Mouse (Mus musculus) T-helper 17 cell (primary cell): ENCODE measurements at regions not wholly inside any gene's neighbourhood (a gene's known extent, or its start where the extent isn't known, plus 50 kb on each side); places are given as distances from the start of the nearest gene placed in this dataset.

Experiments
- in situ Hi-C, 2 experiments: fragments of 300-600 bp; cut with MboI, MseI; formaldehyde crosslinking; loops; 1 replicate in 1 of 2; 2 replicates in 1 of 2; pipeline ENCODE4 v1.15.1; 2025; ENCODE audit warnings: high pct_unique_total_duplicates in 2 of 2

DNA sequence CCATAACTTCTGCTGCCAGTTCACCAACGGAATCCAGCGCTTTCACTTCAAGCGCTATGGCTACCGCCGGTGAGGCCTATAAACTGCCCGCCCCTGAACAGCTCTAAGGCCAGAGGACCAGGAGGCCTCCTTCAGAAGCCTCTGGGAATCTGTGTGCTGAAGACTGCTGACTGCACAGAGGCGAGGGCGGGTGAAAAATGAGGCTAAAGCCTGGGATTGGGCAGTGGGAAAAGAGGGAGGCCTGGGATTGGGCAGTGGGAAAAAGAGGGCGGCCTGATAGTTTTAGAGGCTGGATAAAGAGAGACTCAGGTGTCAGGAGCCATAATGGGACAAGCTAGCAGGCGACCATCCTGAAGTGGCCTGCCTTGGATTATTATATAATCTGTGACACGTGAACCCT lies 80.8 kb downstream of the Plekhb2 start:
- in situ Hi-C loops: loop anchor here in 1 of 2 experiments (10.0 kb wide), 1 partner anchor 1084 kb away; no protein-coding TSS in a partner anchor

DNA sequence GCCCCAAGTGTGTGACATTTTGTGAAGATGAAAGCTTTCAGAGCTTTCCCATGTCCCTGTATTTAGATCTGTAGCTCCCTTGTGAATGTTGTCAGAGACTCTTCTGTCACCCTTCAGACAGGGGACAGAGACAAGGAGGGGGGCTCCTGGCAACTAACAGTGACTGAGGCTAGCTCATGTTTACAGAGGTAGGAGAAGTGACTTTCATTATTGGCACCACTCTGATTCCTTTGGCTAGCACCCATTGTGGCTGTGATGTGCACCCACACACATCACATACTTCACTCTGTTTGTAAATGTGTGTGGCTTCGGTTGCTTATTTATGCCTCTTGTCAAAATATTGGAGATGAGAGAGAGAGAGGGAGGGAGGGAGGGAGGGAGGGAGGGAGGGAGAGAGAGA lies 93.4 kb downstream of the Plekhb2 start:
- in situ Hi-C loops: no loop called here

- in situ Hi-C loops: no loop called here
Measured at GRCm38 (mm10) chr1:34961633-34962507, 112.1 kb downstream of the Plekhb2 start.

- in situ Hi-C loops: no loop called here
Measured at GRCm38 (mm10) chr1:34962508-34962885, 112.7 kb downstream of the Plekhb2 start.

DNA sequence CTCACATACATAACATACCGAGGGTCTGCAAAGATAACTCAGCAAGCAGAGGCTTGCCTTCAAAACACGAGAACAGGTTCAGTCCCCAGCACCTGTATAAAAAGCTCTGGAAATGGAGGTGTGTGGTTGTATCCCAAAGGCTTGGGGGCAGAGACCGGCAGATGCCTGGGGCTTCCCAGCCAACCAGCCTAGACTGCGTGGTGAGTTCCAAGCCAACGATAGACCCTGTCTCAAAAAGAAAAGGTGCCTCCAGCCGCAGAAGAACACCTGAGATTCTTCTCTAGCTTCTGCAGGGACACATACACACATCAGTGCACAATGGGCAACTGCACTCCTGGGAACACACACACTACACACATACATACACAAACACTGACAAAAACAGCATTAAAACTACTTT lies 125.0 kb downstream of the Plekhb2 start:
- in situ Hi-C loops: no loop called here

GRCm38 (mm10) chr1:34978156-34978555 lies 128.4 kb downstream of the Plekhb2 start:
- in situ Hi-C loops: no loop called here

GRCm38 (mm10) chr1:34979350-34979749 lies 129.6 kb downstream of the Plekhb2 start:
- in situ Hi-C loops: no loop called here

DNA sequence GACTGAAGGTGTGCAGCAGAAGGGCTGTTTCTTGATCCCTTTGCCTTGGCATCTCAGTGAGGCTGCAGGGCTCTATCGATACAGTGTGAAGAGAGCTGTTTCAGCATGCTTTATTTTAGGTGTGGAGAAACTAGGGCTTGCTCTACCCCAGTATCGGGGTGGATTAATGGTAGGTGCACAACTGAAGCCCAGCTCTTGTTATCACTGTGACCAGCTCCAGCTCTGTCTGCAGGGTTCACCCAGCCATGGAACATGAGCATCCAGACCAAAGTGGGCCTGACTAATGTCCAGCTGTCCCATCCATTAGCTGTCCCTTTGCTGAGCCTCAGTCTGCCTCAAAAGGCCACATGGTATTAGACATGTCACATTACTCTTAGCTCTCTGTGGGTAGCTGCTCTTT lies 132.2 kb downstream of the Plekhb2 start:
- in situ Hi-C loops: no loop called here

- in situ Hi-C loops: no loop called here
Measured at GRCm38 (mm10) chr1:34982966-34983365, 133.2 kb downstream of the Plekhb2 start.

GRCm38 (mm10) chr1:34986861-34987260 lies 137.1 kb downstream of the Plekhb2 start:
- in situ Hi-C loops: no loop called here

GRCm38 (mm10) chr1:34987650-34988221 lies 138.0 kb downstream of the Plekhb2 start:
- in situ Hi-C loops: no loop called here

DNA sequence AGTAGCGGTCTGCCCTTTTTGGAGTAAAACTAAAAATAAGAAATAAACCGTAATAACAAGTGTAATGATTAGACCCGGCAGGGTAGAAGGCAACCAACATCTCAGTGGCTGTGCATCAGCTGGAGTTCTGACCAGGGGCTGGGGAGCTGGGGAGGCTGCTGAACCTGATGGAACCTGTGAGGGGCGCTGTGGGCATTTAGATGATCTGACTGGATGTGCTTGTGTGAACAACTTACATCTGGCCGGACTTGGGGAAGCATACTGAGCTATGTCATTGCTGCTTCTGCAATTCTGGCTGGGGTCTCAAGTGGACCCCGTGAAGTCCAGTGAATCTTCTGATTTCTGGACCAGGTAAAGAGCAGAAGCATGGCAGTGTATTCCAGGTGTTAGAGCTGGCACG lies 138.4 kb downstream of the Plekhb2 start:
- in situ Hi-C loops: no loop called here

- in situ Hi-C loops: no loop called here
Measured at GRCm38 (mm10) chr1:35000801-35001200, 151.0 kb downstream of the Plekhb2 start.

DNA sequence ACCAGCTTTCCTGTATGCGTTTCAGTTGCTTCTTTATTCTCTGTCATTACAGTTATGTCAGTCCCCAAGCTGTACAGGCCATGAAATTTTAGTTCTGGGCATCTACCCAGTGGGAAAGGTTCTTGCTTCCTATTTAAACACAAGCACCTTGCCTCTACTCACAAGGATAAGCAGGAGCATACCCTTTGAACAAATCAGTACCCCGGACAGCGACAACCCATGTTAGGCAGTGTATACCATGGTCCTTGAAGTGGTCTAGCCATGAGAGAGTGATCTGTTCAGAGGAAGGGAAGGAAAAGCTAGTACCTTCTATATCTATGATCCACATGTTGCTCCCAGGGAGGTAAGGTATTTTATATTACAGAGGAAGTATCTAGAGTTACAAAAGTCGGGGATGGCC lies 167.7 kb downstream of the Plekhb2 start:
- in situ Hi-C loops: no loop called here

DNA sequence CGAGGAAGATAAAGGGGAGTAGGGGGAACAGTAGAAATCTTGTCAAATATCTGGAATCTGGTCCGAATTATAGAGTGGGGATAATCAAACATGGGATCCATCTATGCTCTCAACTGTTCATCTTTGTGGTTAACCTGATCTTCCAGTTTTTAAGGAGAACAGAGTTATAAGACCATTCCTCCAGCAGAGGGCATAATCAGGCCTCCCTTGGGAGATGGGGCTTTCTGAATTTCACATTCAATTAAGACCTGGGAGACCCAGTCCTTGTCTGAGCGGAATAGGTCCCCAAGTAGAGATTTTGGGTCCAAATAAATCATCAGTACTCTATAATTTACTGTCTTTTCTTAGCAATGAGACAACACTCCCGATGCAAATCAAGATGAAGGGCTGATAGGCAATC lies 182.8 kb downstream of the Plekhb2 start:
- in situ Hi-C loops: no loop called here

DNA sequence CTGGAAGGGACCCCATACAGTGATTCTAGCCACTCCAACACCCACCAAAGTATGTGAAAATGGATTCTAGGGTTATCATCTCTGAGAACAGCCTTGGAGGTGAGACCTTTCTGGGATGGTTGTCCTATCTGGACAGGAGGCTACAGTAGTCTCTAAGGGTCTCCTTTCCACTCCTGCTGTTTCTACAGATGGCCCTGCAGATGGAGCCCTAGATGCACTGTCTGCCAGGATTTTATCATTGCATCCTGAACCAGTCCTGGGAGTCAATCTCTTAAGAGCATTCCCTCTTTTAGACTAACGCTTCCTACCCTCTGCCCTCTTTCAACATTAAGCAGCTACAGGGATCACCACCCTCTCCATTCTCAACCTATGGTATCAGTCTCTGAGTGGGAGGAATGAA lies 223.0 kb downstream of the Plekhb2 start:
- in situ Hi-C loops: no loop called here

DNA sequence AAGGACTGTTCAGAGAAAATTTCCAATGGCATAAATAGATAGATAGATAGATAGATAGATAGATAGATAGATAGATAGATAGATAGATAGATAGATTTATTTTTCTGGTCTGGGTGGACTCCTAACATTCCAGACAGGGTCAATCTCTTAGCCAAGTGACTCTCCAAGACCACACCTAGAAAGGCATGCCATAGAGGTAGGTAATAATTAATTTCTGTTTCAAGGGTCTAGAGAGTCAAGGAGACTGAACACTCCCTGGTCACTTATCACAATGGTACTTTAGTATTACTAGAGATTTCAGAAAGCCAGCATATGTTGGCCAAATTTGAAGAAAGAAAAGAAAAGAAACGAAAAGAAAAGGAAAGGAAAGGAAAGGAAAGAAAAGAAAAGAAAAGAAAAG lies 245.1 kb downstream of the Plekhb2 start:
- in situ Hi-C loops: loop anchor here in 1 of 2 experiments (5.0 kb wide), 1 partner anchor 37 kb away; no protein-coding TSS in a partner anchor

- in situ Hi-C loops: loop anchor here in 1 of 2 experiments (5.0 kb wide), 1 partner anchor 37 kb away; no protein-coding TSS in a partner anchor
Measured at GRCm38 (mm10) chr1:35095785-35096184, 246.0 kb downstream of the Plekhb2 start.

GRCm38 (mm10) chr1:35106665-35107064 lies 256.9 kb downstream of the Plekhb2 start:
- in situ Hi-C loops: no loop called here

DNA sequence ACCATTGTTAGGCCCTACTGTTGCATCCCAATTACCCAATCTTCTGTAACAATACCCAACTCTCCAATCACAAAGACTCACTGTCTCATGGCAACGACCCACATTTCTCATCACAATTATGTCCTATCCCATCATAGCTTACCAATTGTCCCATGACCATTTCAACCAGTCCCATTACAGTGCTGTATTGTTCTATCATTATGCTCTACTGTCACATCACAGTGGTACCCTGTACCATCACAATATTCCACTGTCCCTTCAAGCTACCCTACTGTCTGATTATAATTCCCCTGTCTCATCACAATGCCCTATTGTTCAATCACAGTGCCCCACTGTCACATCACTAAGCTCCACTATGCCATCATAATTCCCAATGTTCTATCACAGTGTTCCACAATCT lies 260.0 kb downstream of the Plekhb2 start:
- in situ Hi-C loops: no loop called here

GRCm38 (mm10) chr1:35115521-35115920 lies 265.7 kb downstream of the Plekhb2 start:
- in situ Hi-C loops: no loop called here

DNA sequence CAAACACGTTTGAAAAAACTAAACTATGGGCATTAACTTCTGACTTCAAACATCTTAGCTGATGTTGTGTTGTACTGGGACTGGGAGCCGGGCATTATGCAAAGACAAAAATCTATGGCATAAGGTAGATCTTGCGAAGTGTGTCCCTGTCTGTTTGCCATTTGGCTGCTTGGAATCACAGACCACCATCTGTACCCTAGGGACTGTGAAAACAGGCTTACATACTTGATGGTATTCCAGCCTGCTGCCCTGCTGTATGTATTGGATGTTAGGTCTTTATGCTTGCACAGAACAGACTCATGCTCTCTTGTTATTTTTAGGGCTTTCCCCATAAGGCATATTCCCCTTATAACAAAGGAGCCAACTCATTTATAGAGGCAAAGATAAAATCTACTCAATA lies 288.1 kb downstream of the Plekhb2 start:
- in situ Hi-C loops: no loop called here

- in situ Hi-C loops: no loop called here
Measured at GRCm38 (mm10) chr1:35149036-35149435, 299.3 kb downstream of the Plekhb2 start.
